Mouse (Mus musculus): ENCODE measurements around the gene 9430097D07Rik. TPM values are rescaled to one million over a fixed set of nuclear protein-coding genes. Genes with fewer than 3 reads are reported as not detected.

The 9430097D07Rik gene
- polyA plus RNA-seq, 1 experiment from 2014 or later = 0.35 TPM

DNA sequence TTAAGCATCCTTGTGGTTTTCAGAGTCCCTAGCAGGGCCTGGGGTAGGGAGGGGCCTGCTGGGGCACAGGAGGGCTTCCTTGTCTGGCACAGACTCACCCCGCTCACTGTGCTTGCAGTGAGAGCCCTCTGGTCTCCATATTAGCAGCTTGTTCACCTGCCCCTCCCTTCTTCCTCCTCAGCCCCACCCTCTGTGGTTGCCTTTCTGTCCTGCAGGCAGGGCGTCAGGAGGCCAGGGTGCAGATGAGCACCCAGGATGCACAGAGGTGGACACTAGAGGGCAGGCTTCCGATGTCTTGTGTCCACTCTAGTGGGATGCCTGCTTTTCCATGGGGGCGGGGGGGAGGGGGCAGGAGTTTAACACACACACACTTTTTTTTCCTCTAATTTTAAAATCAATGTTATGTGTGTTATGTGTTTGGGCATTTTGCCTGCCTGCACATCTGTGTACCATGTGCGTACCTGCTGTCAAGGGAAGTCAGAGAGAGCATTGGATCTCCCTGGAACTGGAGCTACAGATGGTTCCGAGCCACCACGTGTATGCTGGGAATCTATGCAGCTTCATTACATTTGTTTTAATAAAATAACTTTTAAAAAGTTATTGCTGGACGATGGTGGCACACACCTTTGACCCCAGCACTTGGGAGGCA lies 26.1 kb upstream of the 9430097D07Rik start:
- no peaks in the 10 kb centered on the region for H3K27me3 ChIP-seq (ENCODE audit: control insufficient read depth, insufficient read depth, low read length)
- 45% methylated on average over 8 of the region's 8 CpGs for WGBS
- H3K4me1 ChIP-seq (replicated peaks; ENCODE audit: control insufficient read depth, insufficient read depth, low read length) = no peaks in the 10 kb centered on the region
- H3K9ac ChIP-seq (ENCODE audit: low read length) = no peak overlapping the region
- H3K9me3 ChIP-seq (ENCODE audit: control insufficient read depth, low read length) = no peaks in the 10 kb centered on the region
- ATAC-seq (replicated peaks; ENCODE audit: low FRiP score) = 0 out of 2 replicates have a peak, but pooled peaks have one; percentile 30
- H3K36me3 ChIP-seq (ENCODE audit: control insufficient read depth, insufficient read depth, low read length) = no peaks in the 10 kb centered on the region
- no peak overlapping the region for H3K4me2 ChIP-seq (ENCODE audit: low read depth, low read length, severe bottlenecking)
- no peak overlapping the region for H3K4me3 ChIP-seq (ENCODE audit: low read depth, low read length)
- DNase-seq (ENCODE audit: low spot score) = no peak
- no peak overlapping the region for H3K27ac ChIP-seq (ENCODE audit: low read depth, low read length)

DNA sequence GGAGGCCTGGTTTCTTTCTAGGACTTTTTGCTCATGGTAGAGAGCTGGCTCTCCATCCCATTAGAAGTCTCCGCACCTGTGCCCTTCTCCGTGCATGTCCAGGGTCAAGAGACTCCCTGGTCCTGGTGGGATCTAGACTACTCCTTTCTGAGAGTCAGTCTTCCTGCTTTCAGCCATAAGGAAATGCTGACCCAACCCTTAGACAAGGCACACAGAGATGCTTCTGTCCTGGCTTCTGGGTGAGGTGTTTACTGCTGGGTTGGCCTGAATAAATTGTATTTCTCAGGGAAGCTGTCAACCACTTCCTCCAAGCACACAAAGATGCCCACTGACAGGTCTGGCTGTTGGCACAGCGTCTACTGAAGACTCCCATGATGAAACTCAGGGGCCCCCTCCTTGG lies 23.9 kb upstream of the 9430097D07Rik start, which contains the start of gene St6galnac6:
Gene St6galnac6, plus strand, starts transcription at position 301 of the 400 bp plus-strand sequence.
- Histone ChIP-seq H3K9me3 (ENCODE audit: control insufficient read depth, low read length) (no peaks in the 10 kb centered on the region), H3K4me2 (ENCODE audit: low read depth, low read length, severe bottlenecking) (no peak within 1 kb of the TSS), H3K4me3 (ENCODE audit: low read depth, low read length) (no peak within 1 kb of the TSS), H3K27me3 (ENCODE audit: control insufficient read depth, insufficient read depth, low read length) (no peaks in the 10 kb centered on the region), H3K27ac (ENCODE audit: low read depth, low read length) (no peak within 1 kb of the TSS), H3K9ac (ENCODE audit: low read length) (no peak within 1 kb of the TSS), H3K4me1 (replicated peaks; ENCODE audit: control insufficient read depth, insufficient read depth, low read length) (no peaks in the 10 kb centered on the region), H3K36me3 (ENCODE audit: control insufficient read depth, insufficient read depth, low read length) (no peaks in the 10 kb centered on the region)
- WGBS = 92% methylated on average over 3 of the region's 3 CpGs
- DNase-seq (ENCODE audit: low spot score) = no peak
- no peak for ATAC-seq (replicated peaks; ENCODE audit: low FRiP score)

DNA sequence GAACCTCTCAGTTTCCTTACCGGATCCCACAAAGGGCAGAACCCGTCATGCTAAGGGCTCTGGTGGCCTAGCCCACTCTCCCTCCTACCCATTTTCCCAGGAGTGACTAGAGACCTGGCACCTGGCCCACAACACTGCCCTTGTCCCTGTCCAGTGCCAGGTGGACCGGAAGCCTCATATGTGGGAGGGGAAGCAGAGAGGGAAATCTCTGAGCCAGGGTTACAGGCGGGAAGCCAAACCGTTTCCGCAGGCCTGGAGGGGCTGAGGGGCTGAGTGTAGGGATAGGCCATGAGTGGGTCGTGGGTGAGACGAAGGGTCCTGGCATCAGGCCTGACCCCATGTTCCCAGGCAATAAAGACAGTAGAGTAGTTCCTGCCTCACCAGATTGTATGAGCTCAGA lies 23.0 kb upstream of the 9430097D07Rik start:
- 87% methylated on average over 8 of the region's 8 CpGs for WGBS
- ATAC-seq (replicated peaks; ENCODE audit: low FRiP score) = no peak

DNA sequence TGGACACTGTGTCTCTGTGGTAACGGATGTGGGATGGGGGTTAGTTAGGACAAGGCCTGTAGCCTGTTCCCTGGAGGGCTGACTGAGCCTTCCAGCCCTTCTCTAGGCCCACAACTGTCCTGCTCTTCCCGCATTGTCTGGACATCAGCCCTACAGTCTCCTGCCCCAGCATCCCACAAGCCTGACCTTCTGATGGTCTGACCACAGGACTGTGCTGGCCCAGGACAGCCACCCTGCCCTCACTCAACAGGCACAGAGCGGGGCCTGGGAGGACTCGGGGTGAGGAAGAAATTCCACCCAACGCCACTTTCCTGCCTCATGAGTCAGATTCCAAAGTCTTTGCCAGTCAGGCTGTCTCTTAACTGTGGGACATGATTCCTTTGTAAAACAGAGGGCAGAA lies 22.2 kb upstream of the 9430097D07Rik start:
- Histone ChIP-seq H3K27ac (ENCODE audit: low read depth, low read length) (no peak overlapping the region), H3K4me1 (replicated peaks; ENCODE audit: control insufficient read depth, insufficient read depth, low read length) (no peaks in the 10 kb centered on the region), H3K4me3 (ENCODE audit: low read depth, low read length) (no peak overlapping the region), H3K9ac (ENCODE audit: low read length) (no peak overlapping the region), H3K9me3 (ENCODE audit: control insufficient read depth, low read length) (no peaks in the 10 kb centered on the region), H3K36me3 (ENCODE audit: control insufficient read depth, insufficient read depth, low read length) (no peaks in the 10 kb centered on the region), H3K4me2 (ENCODE audit: low read depth, low read length, severe bottlenecking) (no peak overlapping the region), H3K27me3 (ENCODE audit: control insufficient read depth, insufficient read depth, low read length) (no peaks in the 10 kb centered on the region)
- no peak for DNase-seq (ENCODE audit: low spot score)
- no peak for ATAC-seq (replicated peaks; ENCODE audit: low FRiP score)
- WGBS = 92% methylated on average over 5 of the region's 5 CpGs

More for the DNA sequence above, 23.0 kb upstream of the 9430097D07Rik start:
- Histone ChIP-seq H3K4me1 (replicated peaks; ENCODE audit: control insufficient read depth, insufficient read depth, low read length) (no peaks in the 10 kb centered on the region), H3K9ac (ENCODE audit: low read length) (no peak overlapping the region), H3K27ac (ENCODE audit: low read depth, low read length) (no peak overlapping the region), H3K4me2 (ENCODE audit: low read depth, low read length, severe bottlenecking) (no peak overlapping the region), H3K27me3 (ENCODE audit: control insufficient read depth, insufficient read depth, low read length) (no peaks in the 10 kb centered on the region), H3K4me3 (ENCODE audit: low read depth, low read length) (no peak overlapping the region), H3K9me3 (ENCODE audit: control insufficient read depth, low read length) (no peaks in the 10 kb centered on the region), H3K36me3 (ENCODE audit: control insufficient read depth, insufficient read depth, low read length) (no peaks in the 10 kb centered on the region)
- DNase-seq (ENCODE audit: low spot score) = no peak

DNA sequence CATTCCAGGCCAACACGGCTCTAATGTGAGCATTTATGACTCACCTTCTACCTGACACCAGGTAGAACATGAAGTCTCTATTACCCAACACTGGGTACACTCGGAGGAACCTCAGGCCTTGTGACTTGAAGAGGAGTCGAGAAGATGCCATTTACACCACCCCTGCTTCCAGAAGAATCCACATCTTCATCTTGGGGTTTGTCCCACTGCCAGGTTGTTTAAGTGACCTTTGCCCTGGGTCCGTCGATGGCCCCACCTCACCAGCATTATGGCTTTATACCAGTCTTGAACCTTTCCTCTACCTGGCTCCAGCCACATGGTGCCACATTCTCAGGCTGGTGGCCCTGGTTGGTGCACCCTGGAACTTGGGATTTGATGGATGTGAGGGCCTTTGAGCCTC lies 21.8 kb upstream of the 9430097D07Rik start:
- 86% methylated on average over 5 of the region's 5 CpGs for WGBS
- Histone ChIP-seq H3K4me3 (ENCODE audit: low read depth, low read length) (no peak overlapping the region), H3K36me3 (ENCODE audit: control insufficient read depth, insufficient read depth, low read length) (no peaks in the 10 kb centered on the region), H3K27me3 (ENCODE audit: control insufficient read depth, insufficient read depth, low read length) (no peaks in the 10 kb centered on the region), H3K9me3 (ENCODE audit: control insufficient read depth, low read length) (no peaks in the 10 kb centered on the region), H3K9ac (ENCODE audit: low read length) (no peak overlapping the region), H3K4me2 (ENCODE audit: low read depth, low read length, severe bottlenecking) (no peak overlapping the region), H3K27ac (ENCODE audit: low read depth, low read length) (no peak overlapping the region), H3K4me1 (replicated peaks; ENCODE audit: control insufficient read depth, insufficient read depth, low read length) (no peaks in the 10 kb centered on the region)
- ATAC-seq (replicated peaks; ENCODE audit: low FRiP score) = no peak
- DNase-seq (ENCODE audit: low spot score) = no peak

DNA sequence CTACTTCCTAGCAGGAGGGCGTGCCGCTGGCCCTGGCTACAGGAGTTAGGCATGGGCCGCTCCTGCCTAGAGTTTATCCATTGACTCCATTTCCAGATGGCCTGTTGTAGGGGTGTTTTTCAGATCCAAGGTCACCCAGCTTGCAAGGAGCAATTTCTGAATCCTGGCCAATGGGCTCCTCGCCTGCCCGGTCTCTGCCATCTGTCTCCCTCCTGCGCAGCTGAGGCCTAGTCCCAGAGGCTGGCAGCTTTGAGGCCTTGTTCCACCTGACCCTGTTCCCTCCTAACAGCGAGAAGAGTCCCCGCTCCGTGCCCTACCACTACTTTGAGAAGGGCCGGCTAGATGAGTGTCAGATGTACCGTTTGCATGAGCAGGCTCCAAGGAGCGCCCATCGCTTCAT lies 21.2 kb upstream of the 9430097D07Rik start:
- Histone ChIP-seq H3K9me3 (ENCODE audit: control insufficient read depth, low read length) (no peaks in the 10 kb centered on the region), H3K4me3 (ENCODE audit: low read depth, low read length) (no peak overlapping the region), H3K4me2 (ENCODE audit: low read depth, low read length, severe bottlenecking) (no peak overlapping the region), H3K27ac (ENCODE audit: low read depth, low read length) (no peak overlapping the region), H3K9ac (ENCODE audit: low read length) (no peak overlapping the region), H3K4me1 (replicated peaks; ENCODE audit: control insufficient read depth, insufficient read depth, low read length) (no peaks in the 10 kb centered on the region), H3K36me3 (ENCODE audit: control insufficient read depth, insufficient read depth, low read length) (no peaks in the 10 kb centered on the region), H3K27me3 (ENCODE audit: control insufficient read depth, insufficient read depth, low read length) (no peaks in the 10 kb centered on the region)
- 95% methylated on average over 13 of the region's 13 CpGs for WGBS
- ATAC-seq (replicated peaks; ENCODE audit: low FRiP score) = no peak
- DNase-seq (ENCODE audit: low spot score) = no peak

DNA sequence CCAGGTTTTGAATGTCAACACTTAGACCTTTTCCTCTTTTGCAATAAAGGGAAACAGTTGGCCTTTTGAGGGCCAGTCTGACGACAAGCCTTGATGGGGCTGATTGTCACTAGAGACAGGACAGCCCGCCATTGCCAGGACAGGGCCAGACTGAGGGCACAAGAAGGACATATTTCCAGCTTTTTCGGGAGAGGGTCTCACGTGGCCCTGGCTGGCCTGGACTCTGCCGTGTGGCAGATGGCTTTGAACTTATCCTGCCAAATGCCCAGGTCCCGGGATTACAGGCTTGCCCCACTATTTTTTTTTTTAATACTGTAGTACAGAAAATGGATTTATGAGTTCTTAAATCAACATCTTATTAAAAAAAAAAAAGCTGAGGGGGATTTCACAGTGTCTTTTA lies 15.8 kb upstream of the 9430097D07Rik start:
- H3K4me3 ChIP-seq (ENCODE audit: low read depth, low read length) = no peak overlapping the region
- DNase-seq (ENCODE audit: low spot score) (no peak), ATAC-seq (replicated peaks; ENCODE audit: low FRiP score) (no peak)
- no peak overlapping the region for H3K9ac ChIP-seq (ENCODE audit: low read length)
- H3K9me3 ChIP-seq (ENCODE audit: control insufficient read depth, low read length) = no peaks in the 10 kb centered on the region
- no peak overlapping the region for H3K27ac ChIP-seq (ENCODE audit: low read depth, low read length)
- no peaks in the 10 kb centered on the region for H3K27me3 ChIP-seq (ENCODE audit: control insufficient read depth, insufficient read depth, low read length)
- no peak overlapping the region for H3K4me2 ChIP-seq (ENCODE audit: low read depth, low read length, severe bottlenecking)
- H3K36me3 ChIP-seq (ENCODE audit: control insufficient read depth, insufficient read depth, low read length) = no peaks in the 10 kb centered on the region
- H3K4me1 ChIP-seq (replicated peaks; ENCODE audit: control insufficient read depth, insufficient read depth, low read length) = peaks cover 9% of the 10 kb centered on the region
- 84% methylated on average over 6 of the region's 6 CpGs for WGBS

DNA sequence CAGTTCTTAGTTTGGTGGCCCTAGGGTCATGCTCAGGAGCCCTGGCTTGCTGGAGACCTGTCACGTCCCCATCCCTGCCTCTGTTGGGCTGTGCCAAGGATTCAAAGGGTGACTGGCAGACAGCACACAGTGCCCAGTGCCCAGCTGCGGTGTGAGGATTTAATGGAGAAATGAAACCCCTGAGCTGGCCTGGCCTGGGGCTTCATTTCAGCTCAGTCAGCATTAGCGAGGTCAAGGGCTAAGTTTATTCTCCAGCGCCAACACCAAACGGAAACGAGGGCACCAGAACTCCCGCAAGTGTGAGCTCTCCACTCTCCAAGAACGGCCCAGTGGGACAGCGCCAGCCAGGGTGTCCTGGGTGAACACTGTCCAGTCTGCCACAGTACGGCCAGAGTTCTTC lies 14.7 kb upstream of the 9430097D07Rik start:
- ATAC-seq (replicated peaks; ENCODE audit: low FRiP score) = no peak
- no peak for DNase-seq (ENCODE audit: low spot score)
- Histone ChIP-seq H3K4me1 (replicated peaks; ENCODE audit: control insufficient read depth, insufficient read depth, low read length) (peaks cover 9% of the 10 kb centered on the region), H3K36me3 (ENCODE audit: control insufficient read depth, insufficient read depth, low read length) (no peaks in the 10 kb centered on the region), H3K9ac (ENCODE audit: low read length) (no peak overlapping the region), H3K4me2 (ENCODE audit: low read depth, low read length, severe bottlenecking) (no peak overlapping the region), H3K4me3 (ENCODE audit: low read depth, low read length) (no peak overlapping the region), H3K9me3 (ENCODE audit: control insufficient read depth, low read length) (no peaks in the 10 kb centered on the region), H3K27me3 (ENCODE audit: control insufficient read depth, insufficient read depth, low read length) (no peaks in the 10 kb centered on the region), H3K27ac (ENCODE audit: low read depth, low read length) (no peak overlapping the region)
- WGBS = 85% methylated on average over 10 of the region's 10 CpGs

DNA sequence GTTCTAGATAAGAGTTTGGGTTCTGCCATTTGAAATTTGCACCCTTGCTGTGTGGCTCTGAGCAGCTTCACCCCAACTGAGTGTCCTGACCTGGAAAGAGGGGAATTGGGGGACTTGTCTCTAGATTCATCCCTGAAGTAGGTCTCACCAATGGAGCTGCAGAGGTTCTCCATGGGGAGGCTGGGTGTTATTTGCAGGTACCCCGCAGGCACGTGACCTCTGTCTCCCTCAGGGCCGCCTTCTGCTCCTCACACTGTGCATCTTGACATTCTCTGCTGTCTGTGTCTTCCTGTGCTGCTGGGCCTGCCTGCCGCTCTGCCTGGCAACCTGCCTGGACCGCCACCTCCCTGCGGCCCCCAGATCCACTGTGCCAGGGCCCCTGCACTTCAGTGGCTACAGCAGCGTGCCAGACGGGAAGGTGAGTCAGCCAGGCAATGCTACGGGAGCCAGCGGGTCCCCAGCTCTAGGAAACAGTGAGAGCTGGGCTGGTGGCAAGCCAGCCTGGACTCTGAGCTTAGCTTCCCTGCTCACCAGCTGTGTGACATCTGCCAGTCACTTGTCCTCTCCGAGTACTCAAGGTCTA lies 13.8 kb upstream of the 9430097D07Rik start:
- H3K4me2 ChIP-seq (ENCODE audit: low read depth, low read length, severe bottlenecking) = no peak overlapping the region
- no peaks in the 10 kb centered on the region for H3K36me3 ChIP-seq (ENCODE audit: control insufficient read depth, insufficient read depth, low read length)
- DNase-seq (ENCODE audit: low spot score) = no peak
- H3K9ac ChIP-seq (ENCODE audit: low read length) = no peak overlapping the region
- WGBS = 78% methylated on average over 11 of the region's 11 CpGs
- H3K27me3 ChIP-seq (ENCODE audit: control insufficient read depth, insufficient read depth, low read length) = no peaks in the 10 kb centered on the region
- H3K4me1 ChIP-seq (replicated peaks; ENCODE audit: control insufficient read depth, insufficient read depth, low read length) = peaks cover 9% of the 10 kb centered on the region
- ATAC-seq (replicated peaks; ENCODE audit: low FRiP score) = no peak
- H3K4me3 ChIP-seq (ENCODE audit: low read depth, low read length) = no peak overlapping the region
- H3K27ac ChIP-seq (ENCODE audit: low read depth, low read length) = no peak overlapping the region
- no peaks in the 10 kb centered on the region for H3K9me3 ChIP-seq (ENCODE audit: control insufficient read depth, low read length)
